ENCODE assay signal across 8 mouse cellular contexts in genomic region chr16:4594814-4595526, GRCm38 (mm10). TPM values are rescaled to one million over a fixed set of nuclear protein-coding genes. Genes with fewer than 3 reads are reported as not detected.
DNase-seq lines count a peak whose midpoint lies in the region; ATAC-seq and TF ChIP-seq lines count a peak whose summit lies in the region.

No protein-coding gene starts in this region.

- WGBS in forebrain, postnatal 0 days = 2% methylated on average over 39 of the region's 52 CpGs
- under 1% methylated on average over 24 of the region's 52 CpGs for WGBS in limb, embryonic 14.5 days
- WGBS in olfactory bulb, adult 2 months = 2% methylated on average over 50 of the region's 52 CpGs

- no peaks in the 10 kb centered on the region for H3K36me3 ChIP-seq in forebrain, postnatal 0 days (ENCODE audit: insufficient read depth)
- peaks cover 13% of the 10 kb centered on the region for H3K36me3 ChIP-seq in limb, embryonic 14.5 days (ENCODE audit: control insufficient read depth, insufficient read depth, low read length)

- TF ChIP-seq POLR2A in limb, embryonic 14.5 days (IDR thresholded peaks at IDR 0.05; ENCODE audit: borderline replicate concordance, extremely low read depth, insufficient read depth, insufficient read length) = no peak
- no peak for TF ChIP-seq POLR2A in olfactory bulb, adult 2 months (IDR thresholded peaks at IDR 0.05; ENCODE audit: insufficient read depth, low read depth, low read length)

- peak overlapping the region; percentile 90 for H3K27ac ChIP-seq in forebrain, postnatal 0 days (ENCODE audit: low read depth, low read length)
- peak overlapping the region; percentile 91 for H3K27ac ChIP-seq in limb, embryonic 14.5 days (replicated peaks; ENCODE audit: low read depth, low read length)
- no peak overlapping the region for H3K27ac ChIP-seq in olfactory bulb, adult 2 months (ENCODE audit: insufficient read depth, low read depth, low read length)

- no peak for TF ChIP-seq CTCF in forebrain, postnatal 0 days (IDR thresholded peaks at IDR 0.05; ENCODE audit: low read depth)
- no peak for TF ChIP-seq CTCF in olfactory bulb, adult 2 months (IDR thresholded peaks at IDR 0.05; ENCODE audit: insufficient read depth, low read depth, low read length)

- DNase-seq in cerebellum, adult 18-20 months = peak; percentile 26 to 65
- no peak for DNase-seq in cerebellum, adult 9-10 months
- DNase-seq in right cerebral cortex, postnatal 14 days = peak; percentile 41
- DNase-seq in right cerebral cortex, postnatal 36 days (ENCODE audit: low spot score in 2 of 2) = no peak
- DNase-seq in forebrain, postnatal 0 days = peak; percentile 48
- no peak for DNase-seq in limb, embryonic 14.5 days (ENCODE audit: low spot score)
- DNase-seq in layer of hippocampus, postnatal 25 days (ENCODE audit: extremely low spot score in 1 of 2, low spot score in 1 of 2) = no peak

- H3K4me1 ChIP-seq in forebrain, postnatal 0 days (ENCODE audit: insufficient read depth) = peaks cover 36% of the 10 kb centered on the region
- peaks cover 57% of the 10 kb centered on the region for H3K4me1 ChIP-seq in limb, embryonic 14.5 days (ENCODE audit: control insufficient read depth, insufficient read depth, low read length)
- H3K4me1 ChIP-seq in olfactory bulb, adult 2 months (ENCODE audit: control insufficient read depth, insufficient read depth, low read length) = peaks cover 39% of the 10 kb centered on the region

- ATAC-seq in forebrain, postnatal 0 days = peak; percentile 57
- peak; percentile 28 for ATAC-seq in limb, embryonic 14.5 days (ENCODE audit: low FRiP score, low read depth)

- no peaks in the 10 kb centered on the region for H3K9me3 ChIP-seq in forebrain, postnatal 0 days (ENCODE audit: low read length)
- H3K9me3 ChIP-seq in limb, embryonic 14.5 days (ENCODE audit: control insufficient read depth, low read length) = no peaks in the 10 kb centered on the region

- peak overlapping the region; percentile 79 for H3K4me2 ChIP-seq in forebrain, postnatal 0 days (ENCODE audit: low read depth)
- H3K4me2 ChIP-seq in limb, embryonic 14.5 days (replicated peaks; ENCODE audit: low read depth, low read length, severe bottlenecking) = peak overlapping the region; percentile 95

- no peaks in the 10 kb centered on the region for H3K27me3 ChIP-seq in forebrain, postnatal 0 days (ENCODE audit: insufficient read depth, low read length)
- H3K27me3 ChIP-seq in limb, embryonic 14.5 days (ENCODE audit: control insufficient read depth, insufficient read depth, low read length) = no peaks in the 10 kb centered on the region

- H3K9ac ChIP-seq in forebrain, postnatal 0 days = peak overlapping the region; percentile 76
- peak overlapping the region; percentile 96 for H3K9ac ChIP-seq in limb, embryonic 14.5 days (ENCODE audit: low read depth, low read length, severe bottlenecking)

- peak overlapping the region; percentile 85 for H3K4me3 ChIP-seq in forebrain, postnatal 0 days (ENCODE audit: low read depth, low read length)
- peak overlapping the region; percentile 90 for H3K4me3 ChIP-seq in limb, embryonic 14.5 days (replicated peaks; ENCODE audit: low read length)
- H3K4me3 ChIP-seq in olfactory bulb, adult 2 months (ENCODE audit: insufficient read depth, low read depth, low read length) = peak overlapping the region; percentile 80

RNA-seq across cellular contexts. Expression of gene Glis2, which starts 0.5 kb away (rescaled TPM):
- total RNA-seq in forebrain, postnatal 0 days (2014; rRNA removed) = 13.3 and 15.2 TPM in 2 replicates
- polyA plus RNA-seq in forebrain, postnatal 0 days (2015; fragmentation: Nextera tagmentation; extraction: Ambion mirVana) = 7.1 and 11.6 TPM in 2 replicates
- 83.8 and 110 TPM in 2 replicates for polyA plus RNA-seq in limb, embryonic 14.5 days (2012; rRNA removed)
- polyA plus RNA-seq in limb, embryonic 14.5 days (2014; fragmentation: Nextera tagmentation; extraction: Ambion mirVana) = 45.9 and 53.3 TPM in 2 replicates
- polyA plus RNA-seq in olfactory bulb, adult 2 months (2012; ENCODE audit: insufficient read depth, insufficient read length, low replicate concordance, missing spikeins) = not detected in 2 replicates
- 10 to 100 TPM; 15.4 to 16.2 TPM for total RNA-seq in layer of hippocampus, postnatal 25 days (2021)

RNA-seq across cellular contexts. Expression of gene Pam16, which starts 29.8 kb away (rescaled TPM):
- total RNA-seq in forebrain, postnatal 0 days (2014; rRNA removed) = 52.2 and 54.5 TPM in 2 replicates
- polyA plus RNA-seq in forebrain, postnatal 0 days (2015; fragmentation: Nextera tagmentation; extraction: Ambion mirVana) = 138 and 161 TPM in 2 replicates
- 72.7 and 80.1 TPM in 2 replicates for polyA plus RNA-seq in limb, embryonic 14.5 days (2012; rRNA removed)
- polyA plus RNA-seq in limb, embryonic 14.5 days (2014; fragmentation: Nextera tagmentation; extraction: Ambion mirVana) = 92.5 and 94.1 TPM in 2 replicates
- polyA plus RNA-seq in olfactory bulb, adult 2 months (2012; ENCODE audit: insufficient read depth, insufficient read length, low replicate concordance, missing spikeins) = not detected in 2 replicates
- total RNA-seq in layer of hippocampus, postnatal 25 days (2021) = 10 to 100 TPM; 76.3 to 82.6 TPM

RNA-seq across cellular contexts. Expression of gene Tfap4, which starts 35.3 kb away (rescaled TPM):
- total RNA-seq in forebrain, postnatal 0 days (2014; rRNA removed) = 9.1 and 10.2 TPM in 2 replicates
- polyA plus RNA-seq in forebrain, postnatal 0 days (2015; fragmentation: Nextera tagmentation; extraction: Ambion mirVana) = 6.4 and 8.0 TPM in 2 replicates
- 29.9 and 31.5 TPM in 2 replicates for polyA plus RNA-seq in limb, embryonic 14.5 days (2012; rRNA removed)
- 19.6 and 22.8 TPM in 2 replicates for polyA plus RNA-seq in limb, embryonic 14.5 days (2014; fragmentation: Nextera tagmentation; extraction: Ambion mirVana)
- not detected in 2 replicates for polyA plus RNA-seq in olfactory bulb, adult 2 months (2012; ENCODE audit: insufficient read depth, insufficient read length, low replicate concordance, missing spikeins)
- total RNA-seq in layer of hippocampus, postnatal 25 days (2021) = 1 to 10 TPM; 4.4 to 5.0 TPM

RNA-seq across cellular contexts. Expression of gene Vasn, which starts 44.8 kb away (rescaled TPM):
- total RNA-seq in forebrain, postnatal 0 days (2014; rRNA removed) = 5.5 and 6.5 TPM in 2 replicates
- 3.0 and 3.6 TPM in 2 replicates for polyA plus RNA-seq in forebrain, postnatal 0 days (2015; fragmentation: Nextera tagmentation; extraction: Ambion mirVana)
- polyA plus RNA-seq in limb, embryonic 14.5 days (2012; rRNA removed) = 75.7 and 117 TPM in 2 replicates
- 35.7 and 36.8 TPM in 2 replicates for polyA plus RNA-seq in limb, embryonic 14.5 days (2014; fragmentation: Nextera tagmentation; extraction: Ambion mirVana)
- not detected in 2 replicates for polyA plus RNA-seq in olfactory bulb, adult 2 months (2012; ENCODE audit: insufficient read depth, insufficient read length, low replicate concordance, missing spikeins)
- 1 to 10 TPM; 6.0 TPM for total RNA-seq in layer of hippocampus, postnatal 25 days (2021)

RNA-seq across cellular contexts. Expression of gene Dnaja3, which starts 44.8 kb away (rescaled TPM):
- 47.2 and 51.5 TPM in 2 replicates for total RNA-seq in forebrain, postnatal 0 days (2014; rRNA removed)
- polyA plus RNA-seq in forebrain, postnatal 0 days (2015; fragmentation: Nextera tagmentation; extraction: Ambion mirVana) = 37.5 and 48.6 TPM in 2 replicates
- 27.0 and 30.2 TPM in 2 replicates for polyA plus RNA-seq in limb, embryonic 14.5 days (2012; rRNA removed)
- polyA plus RNA-seq in limb, embryonic 14.5 days (2014; fragmentation: Nextera tagmentation; extraction: Ambion mirVana) = 52.4 and 54.7 TPM in 2 replicates
- not detected in 2 replicates for polyA plus RNA-seq in olfactory bulb, adult 2 months (2012; ENCODE audit: insufficient read depth, insufficient read length, low replicate concordance, missing spikeins)
- total RNA-seq in layer of hippocampus, postnatal 25 days (2021) = 10 to 100 TPM; 62.5 to 71.8 TPM

Comparison
In these comparisons a context has a peak if more than half of its experiments do, and no peak if none do; other contexts are left out.
1. DNase-seq: peak in cerebellum, adult 18-20 months (2 of 2), right cerebral cortex, postnatal 14 days (single experiment) and forebrain, postnatal 0 days (single experiment); none in cerebellum, adult 9-10 months (single experiment), right cerebral cortex, postnatal 36 days (0 of 2), limb, embryonic 14.5 days (single experiment) and layer of hippocampus, postnatal 25 days (0 of 2).
2. RNA of gene Pam16, which starts 29.8 kb away (polyA plus RNA-seq): 138 to 161 TPM in forebrain, postnatal 0 days and 72.7 to 94.1 TPM in limb, embryonic 14.5 days; not detected in olfactory bulb, adult 2 months; every median in the first group is over 10 times any median in the second.
3. Peak in every context shown above with its lines, with median percentiles within 50 percentile points of each other: H3K4me3 ChIP-seq.